Mouse (Mus musculus): ENCODE measurements around the gene Hsd17b11.
A peak's percentile ranks its signal among the peaks of the same experiment; 100 is the strongest.
"Not testable (repeated sequence)": the region's sequence is repeated elsewhere in the genome, so short reads cannot be mapped to it uniquely, and the experiment has no call there.

Gene Hsd17b11

DNA sequence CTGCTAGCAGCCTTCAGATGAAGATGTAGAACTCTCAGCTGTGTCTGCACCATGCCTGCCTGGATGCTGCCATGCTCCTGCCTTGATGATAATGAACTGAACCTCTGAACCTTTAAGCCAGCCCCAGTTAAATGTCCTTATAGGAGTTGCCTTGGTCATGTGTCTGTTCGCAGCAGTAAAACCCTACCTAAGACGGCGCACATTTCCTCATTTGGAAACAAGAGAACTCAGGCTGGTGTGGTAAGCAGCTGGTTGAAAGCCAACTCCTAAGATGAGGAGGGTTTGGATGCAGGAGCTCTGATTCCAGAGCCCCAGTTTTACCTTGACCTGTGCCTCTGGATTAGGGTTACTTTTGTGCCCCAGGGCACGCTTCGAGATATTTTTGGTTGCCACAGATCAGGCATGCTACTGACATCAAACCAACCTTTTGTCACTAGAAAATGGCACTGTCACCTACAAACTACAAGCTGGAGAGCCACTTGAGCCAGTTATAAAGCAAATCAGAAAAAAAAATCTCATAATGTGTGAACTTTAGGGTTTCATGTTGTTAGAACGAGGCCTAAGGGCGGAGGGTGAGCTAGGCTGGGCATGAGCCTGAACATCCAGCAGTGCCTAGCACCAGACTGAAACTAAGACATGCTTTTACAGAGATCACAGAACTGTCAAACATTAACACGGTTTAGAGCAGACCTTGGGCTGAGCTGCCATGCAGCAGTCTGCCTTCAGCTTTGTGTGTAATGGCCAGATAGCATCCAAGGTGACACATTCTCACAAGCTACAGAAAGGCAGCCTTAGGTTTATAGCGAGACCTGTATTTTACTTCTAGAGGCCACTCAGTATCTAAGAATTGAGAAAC, 40.8 kb downstream of the Hsd17b11 start:
- DNase-seq (ENCODE audit: low spot score) = no peak

DNA sequence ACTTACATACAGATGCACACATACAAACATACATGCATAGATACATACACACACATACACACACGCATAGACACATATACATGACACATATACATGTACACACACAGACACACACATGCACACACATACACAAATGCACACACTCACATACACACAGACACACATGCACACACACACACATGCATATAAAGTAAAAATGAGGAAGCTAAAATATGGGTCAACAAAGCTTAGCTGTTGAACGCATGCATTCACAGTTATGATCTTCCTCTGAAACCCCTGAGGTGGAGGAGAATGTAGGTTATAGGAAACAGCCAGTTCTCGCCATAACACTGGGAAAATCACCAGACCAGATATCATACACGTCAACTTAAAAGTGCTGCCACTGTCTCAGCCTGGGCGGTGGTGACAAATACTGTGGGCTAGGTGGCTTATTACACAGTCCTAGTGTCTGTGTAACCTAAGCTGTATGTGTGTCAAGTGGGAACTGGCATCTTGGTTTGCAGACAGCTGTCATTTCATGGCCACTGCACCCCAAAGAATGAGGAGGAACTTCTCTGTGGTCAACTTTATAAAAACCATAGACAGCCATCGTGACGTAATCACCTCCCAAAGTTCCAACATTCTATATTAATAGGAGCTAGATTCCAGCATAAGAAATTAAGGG, 43.7 kb downstream of the Hsd17b11 start:
- DNase-seq (ENCODE audit: low spot score) = no peak

DNA sequence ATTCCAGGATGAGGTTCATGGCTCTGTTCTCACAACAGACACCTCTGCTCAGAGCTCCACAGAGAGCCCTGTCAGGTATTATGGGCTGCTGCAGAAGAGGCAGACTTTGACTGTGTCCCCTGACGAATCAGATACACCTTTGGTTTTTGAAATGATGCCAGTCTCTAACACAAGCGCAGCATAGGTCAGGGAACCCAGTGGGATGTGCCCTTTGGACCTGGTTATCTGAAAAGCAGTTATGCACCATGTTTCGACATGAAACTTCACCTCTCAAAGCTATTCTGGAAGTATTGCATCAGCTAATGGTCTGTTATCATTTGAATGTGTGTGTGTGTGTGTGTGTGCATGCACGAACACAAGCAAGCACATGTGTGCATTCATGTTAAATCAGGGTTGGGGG, 44.4 kb downstream of the Hsd17b11 start, which contains the start of gene Hsd17b13:
Gene Hsd17b13, minus strand, starts transcription at position 114 of the 400 bp plus-strand sequence.
- no peak for DNase-seq (ENCODE audit: low spot score)

DNA sequence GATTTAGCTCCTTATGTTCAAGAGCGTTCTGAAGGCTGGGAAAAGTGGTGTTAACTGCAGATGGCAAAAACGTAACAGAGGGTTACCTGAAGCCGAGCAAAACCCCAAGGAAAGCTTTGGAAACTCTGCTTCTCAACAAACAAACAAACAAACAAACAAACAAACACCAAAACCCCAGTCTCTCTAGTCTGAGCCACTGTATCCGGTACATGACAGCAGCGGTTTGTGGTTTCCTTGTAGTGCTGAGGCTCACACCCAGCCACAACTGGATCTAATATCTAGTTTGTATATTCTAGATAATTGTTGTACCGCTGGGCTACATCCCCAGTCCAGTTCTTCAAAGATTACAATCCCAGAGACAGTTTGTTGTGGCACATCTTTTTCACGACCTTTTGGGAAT, 46.0 kb downstream of the Hsd17b11 start:
- DNase-seq (ENCODE audit: low spot score) = no peak

DNA sequence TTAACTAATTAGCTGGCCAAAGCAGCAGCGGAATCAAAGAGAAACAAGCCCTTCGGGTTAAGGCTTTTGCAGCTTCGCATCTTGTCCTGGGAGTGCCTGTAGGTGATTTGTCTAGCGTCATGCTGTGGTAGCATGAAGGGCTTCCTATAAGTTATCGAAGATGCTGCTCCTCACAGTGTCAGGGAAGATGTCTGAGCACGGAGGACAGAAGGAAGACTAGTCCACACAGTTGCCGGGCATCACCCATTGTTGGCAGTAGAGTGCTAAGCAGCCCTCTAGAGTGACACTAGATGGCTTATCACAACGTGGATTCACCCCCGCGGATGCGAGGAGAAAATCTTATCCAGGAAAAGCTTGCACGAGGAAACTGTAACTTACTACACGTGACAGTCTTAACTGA, 48.9 kb downstream of the Hsd17b11 start:
- no peak for DNase-seq (ENCODE audit: low spot score)

DNA sequence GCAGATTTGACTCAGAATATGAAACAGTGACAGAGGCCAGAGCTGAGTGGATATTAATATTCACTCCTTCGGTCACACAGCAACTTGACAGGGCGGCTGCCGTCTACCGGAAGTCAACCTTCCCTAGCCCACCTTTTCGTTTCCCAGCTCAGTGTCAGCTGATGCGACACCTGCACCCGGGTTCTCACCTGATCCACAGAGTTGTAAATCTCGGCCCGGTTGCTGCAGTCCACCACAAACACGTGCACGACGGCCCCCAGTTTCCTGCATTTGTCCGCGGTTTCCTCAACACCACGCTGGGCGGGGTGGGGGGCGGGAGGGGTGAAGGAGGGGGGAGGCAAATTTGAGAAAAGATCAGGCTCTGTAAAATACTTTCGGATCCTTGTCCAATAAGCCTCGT, 49.3 kb downstream of the Hsd17b11 start:
- DNase-seq (ENCODE audit: low spot score) = no peak

DNA sequence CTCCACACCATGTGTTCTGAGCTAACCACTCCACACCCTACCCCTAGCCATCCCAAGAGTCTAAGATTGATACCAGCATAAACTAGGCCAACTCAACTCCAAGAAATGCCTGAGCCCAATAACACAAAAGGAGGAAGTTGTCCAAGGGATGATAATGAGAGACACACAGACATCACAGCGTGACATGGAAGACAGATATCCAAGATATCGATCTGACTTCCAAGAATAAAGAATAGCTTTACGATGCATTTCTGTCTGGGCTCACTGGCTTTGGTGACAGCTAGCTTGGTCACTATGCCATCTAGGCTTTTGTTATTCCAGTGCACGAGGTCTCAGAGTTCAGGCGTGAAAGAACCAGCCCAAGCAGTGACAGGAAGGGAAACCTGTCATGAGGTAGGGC, 50.7 kb downstream of the Hsd17b11 start:
- no peak for DNase-seq (ENCODE audit: low spot score)

DNA sequence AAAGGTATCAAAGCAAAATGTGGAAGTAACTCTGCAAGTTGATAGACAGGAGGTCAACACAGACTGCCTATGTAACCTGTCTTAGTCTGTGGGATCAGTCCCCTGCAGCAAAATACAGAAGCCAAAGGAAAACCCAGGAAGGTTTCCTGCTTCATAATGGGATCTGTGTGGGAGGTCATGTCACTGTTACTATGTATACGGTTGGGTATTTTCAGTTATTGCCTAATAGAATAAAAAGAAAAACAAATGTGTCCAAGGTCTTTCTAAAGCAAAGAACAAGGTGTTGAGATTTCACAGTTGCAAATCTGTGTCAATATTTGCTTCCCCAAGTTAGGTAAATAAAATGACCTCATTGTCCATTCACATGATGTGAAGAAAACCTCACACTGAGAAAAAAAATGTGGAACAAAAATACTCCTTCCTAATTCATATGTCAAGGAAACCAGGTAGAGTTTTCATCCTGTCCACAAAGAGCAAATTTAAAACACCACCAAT, 58.7 kb downstream of the Hsd17b11 start:
- DNase-seq (ENCODE audit: low spot score) = no peak

DNA sequence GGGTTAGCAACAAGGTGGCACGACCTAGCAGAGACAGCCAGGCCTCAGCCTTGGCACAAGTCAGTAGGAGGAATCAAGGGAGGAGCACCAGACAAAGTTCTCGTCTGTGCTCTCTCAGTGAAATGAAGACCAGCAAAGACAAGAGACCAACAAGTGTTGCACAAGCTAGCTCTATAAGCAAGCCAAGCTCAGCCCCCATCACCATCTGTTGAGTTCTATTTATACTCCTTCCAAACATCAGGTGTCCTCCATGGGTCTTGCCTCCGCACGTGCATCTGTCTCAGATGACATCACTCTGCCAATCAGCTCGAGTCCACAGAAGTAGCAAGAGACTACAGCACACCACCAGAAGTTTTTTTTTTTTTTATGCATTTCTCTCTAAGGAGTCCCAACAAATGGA, 67.1 kb downstream of the Hsd17b11 start:
- DNase-seq (ENCODE audit: low spot score) = peak; percentile 21

DNA sequence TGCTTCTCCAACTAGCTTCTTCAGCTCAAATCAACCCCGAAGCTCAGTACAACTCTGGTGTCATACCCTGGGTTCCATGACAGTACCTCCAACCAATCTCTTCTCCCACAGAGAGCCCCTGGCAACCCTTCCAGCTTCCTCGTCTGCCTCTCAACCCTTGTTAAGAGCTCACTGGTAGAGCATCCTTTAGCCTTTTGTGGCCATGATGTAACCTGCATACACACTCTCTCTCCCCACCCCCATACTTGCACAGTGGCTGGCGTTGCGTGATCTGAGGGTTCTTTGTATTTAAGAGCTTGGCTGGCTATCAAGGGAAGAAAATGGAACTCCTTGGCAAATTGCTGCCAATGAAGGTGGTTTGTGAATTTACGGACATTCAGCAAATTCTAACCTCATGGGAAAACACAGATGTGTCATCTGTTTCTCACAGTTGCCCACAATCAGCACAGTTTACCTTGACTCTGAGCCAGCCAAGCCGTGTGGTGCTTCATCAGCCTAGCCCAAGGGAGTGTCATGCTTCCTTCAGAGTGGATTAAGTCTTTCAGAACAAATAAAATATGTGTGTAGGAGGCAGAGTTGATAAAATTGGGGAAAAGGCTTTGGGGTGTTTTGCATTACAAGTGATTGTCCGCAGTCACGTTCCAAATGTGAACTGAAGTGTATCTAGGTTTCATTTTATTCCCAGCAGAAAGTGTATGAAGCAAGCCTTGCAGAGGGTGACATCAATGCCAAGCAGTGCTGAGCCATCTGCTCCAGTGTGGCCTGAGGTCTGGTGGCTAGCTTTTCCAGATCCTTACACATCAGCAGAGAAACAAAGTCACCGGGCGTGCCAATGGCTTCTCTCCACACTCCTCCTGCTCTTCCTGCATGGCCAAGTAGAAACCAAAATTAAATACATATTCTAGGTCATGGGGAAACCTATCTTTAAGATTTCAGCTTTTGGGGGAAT, 68.3 kb downstream of the Hsd17b11 start:
- no peak for DNase-seq (ENCODE audit: low spot score)

DNA sequence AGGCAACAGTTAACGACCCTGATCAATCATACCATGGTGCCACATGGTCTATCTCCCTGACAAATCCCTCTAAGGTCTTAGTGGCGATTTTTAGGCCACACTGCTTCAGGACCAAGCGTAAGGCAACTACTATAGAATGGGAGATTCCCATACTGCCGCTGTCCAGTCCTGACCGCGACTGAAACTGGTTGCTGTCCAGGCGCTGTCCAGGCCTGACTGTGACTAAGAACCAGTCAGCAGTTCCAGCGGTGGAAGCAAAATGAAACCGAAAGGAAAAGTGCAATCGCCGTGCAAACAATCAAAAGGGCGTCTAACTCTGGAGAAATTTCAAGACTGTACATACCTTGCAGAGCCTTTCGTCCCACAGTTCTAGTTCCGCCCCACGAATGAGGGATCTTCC, 71.6 kb downstream of the Hsd17b11 start:
- not testable (repeated sequence) for DNase-seq (ENCODE audit: low spot score)

DNA sequence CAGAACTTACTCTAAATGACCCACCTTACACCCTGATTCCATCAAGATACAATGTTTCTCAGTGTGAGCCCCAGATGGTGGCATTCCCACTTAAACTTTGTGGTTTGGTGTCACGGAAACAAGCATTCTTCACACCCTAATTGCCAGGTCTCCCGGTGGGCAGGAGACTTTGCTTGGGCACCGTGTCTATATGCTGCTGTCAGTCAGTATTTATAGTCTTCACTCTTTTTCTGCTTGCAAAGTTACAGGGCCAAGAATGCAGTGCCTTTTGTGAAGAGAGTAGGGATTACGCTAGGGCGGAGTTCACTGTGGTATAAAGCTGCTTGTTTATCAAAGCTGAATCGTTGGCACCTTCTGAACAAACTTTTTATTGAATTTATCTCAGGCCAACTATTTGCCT, 78.5 kb downstream of the Hsd17b11 start:
- no peak for DNase-seq (ENCODE audit: low spot score)

DNA sequence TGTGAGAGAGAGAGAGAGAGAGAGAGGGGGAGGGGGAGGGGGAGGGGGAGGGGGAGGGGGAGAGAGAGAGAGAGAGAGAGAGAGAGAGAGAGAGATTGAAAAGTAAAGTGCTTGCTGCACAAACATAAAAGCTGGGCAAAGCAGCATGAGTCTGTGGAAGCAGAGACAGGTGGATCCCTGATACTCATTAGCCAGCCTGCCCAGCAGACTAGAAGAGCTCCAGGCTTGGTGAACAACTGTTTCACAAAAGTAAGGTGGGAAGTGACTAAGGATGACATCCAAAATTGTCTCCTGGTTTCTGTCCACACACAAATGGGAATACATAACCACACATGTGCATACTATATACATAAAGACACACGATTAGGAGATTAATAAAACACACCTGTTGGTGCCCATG, 81.9 kb downstream of the Hsd17b11 start:
- DNase-seq (ENCODE audit: low spot score) = no peak
